Mouse (Mus musculus): ENCODE data around the gene Slc45a1. TPM values are rescaled to one million over a fixed set of nuclear protein-coding genes. Genes with fewer than 3 reads are reported as not detected.
A peak's percentile ranks its signal among the peaks of the same experiment; 100 is the strongest.
"Not testable (repeated sequence)": the region's sequence is repeated elsewhere in the genome, so short reads cannot be mapped to it uniquely, and the experiment has no call there.

Gene Slc45a1
- polyA plus RNA-seq, 1 experiment from 2014 or later = 20.7 TPM

DNA sequence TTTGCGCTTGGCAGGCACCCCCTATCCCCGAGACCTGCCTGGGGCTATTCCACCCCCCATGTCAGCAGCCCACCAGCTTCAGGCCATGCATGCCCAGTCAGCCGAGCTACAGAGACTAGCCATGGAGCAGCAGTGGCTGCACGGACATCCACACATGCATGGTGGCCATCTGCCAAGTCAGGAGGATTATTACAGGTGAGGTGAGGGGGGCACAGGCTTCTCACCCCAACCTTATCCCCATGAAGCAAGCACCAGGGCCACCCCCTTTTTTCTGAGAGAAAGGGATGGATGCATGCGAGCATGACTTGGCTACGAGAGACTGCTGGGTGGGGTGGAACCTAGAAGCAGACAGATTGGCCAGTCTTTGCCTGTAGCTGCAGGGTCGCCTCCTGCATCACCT is 33.0 kb downstream of the Slc45a1 start:
- Histone ChIP-seq H3K27me3 (no peaks in the 10 kb centered on the region), H3K4me2 (replicated peaks) (no peak overlapping the region), H3K4me1 (replicated peaks) (no peaks in the 10 kb centered on the region), H3K9me3 (no peaks in the 10 kb centered on the region), H3K36me3 (peaks cover 84% of the 10 kb centered on the region), H3K27ac (0 out of 2 replicates have a peak overlapping the region, but pooled peaks have one; percentile 5), H3K9ac (replicated peaks) (no peak overlapping the region), H3K4me3 (replicated peaks) (no peak overlapping the region)
- ATAC-seq = no peak
- WGBS = 89% methylated on average over 7 of the region's 7 CpGs

- H3K36me3 ChIP-seq = peaks cover 92% of the 10 kb centered on the region
- no peak for ATAC-seq
- H3K4me3 ChIP-seq (replicated peaks) = no peak overlapping the region
- H3K9me3 ChIP-seq = no peaks in the 10 kb centered on the region
- no peak overlapping the region for H3K4me2 ChIP-seq (replicated peaks)
- H3K27me3 ChIP-seq = no peaks in the 10 kb centered on the region
- no peak overlapping the region for H3K9ac ChIP-seq (replicated peaks)
- H3K4me1 ChIP-seq (replicated peaks) = no peaks in the 10 kb centered on the region
- H3K27ac ChIP-seq = no peak overlapping the region
- 92% methylated on average over 20 of the region's 20 CpGs for WGBS
Measured at GRCm38 (mm10) chr4:150616841-150617240, 35.1 kb downstream of the Slc45a1 start.

DNA sequence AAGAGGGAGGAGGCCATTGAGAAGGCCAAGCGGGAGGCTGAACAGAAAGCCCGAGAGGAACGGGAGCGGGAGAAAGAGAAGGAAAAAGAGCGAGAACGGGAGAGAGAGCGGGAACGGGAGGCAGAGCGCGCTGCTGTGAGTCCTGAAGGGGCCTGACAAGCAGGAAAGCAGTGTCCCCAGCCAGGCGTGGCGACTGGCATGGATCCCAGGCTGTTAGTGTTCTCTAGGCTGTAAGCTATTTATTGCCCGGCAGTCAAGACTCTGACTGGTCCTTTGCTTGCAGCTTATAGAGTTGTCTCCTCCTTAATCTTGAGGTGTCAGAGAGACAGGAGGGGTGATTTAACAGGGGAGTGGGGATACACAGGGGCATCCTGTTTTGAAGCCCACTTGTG is 35.9 kb downstream of the Slc45a1 start:
- ATAC-seq = no peak
- Histone ChIP-seq H3K4me1 (replicated peaks) (no peaks in the 10 kb centered on the region), H3K9me3 (no peaks in the 10 kb centered on the region), H3K4me3 (replicated peaks) (no peak overlapping the region), H3K36me3 (peaks cover 96% of the 10 kb centered on the region), H3K4me2 (replicated peaks) (no peak overlapping the region), H3K27ac (peak overlapping the region; percentile 35; the same call in 1 of the 2 replicates), H3K9ac (replicated peaks) (no peak overlapping the region), H3K27me3 (no peaks in the 10 kb centered on the region)
- 90% methylated on average over 13 of the region's 13 CpGs for WGBS

DNA sequence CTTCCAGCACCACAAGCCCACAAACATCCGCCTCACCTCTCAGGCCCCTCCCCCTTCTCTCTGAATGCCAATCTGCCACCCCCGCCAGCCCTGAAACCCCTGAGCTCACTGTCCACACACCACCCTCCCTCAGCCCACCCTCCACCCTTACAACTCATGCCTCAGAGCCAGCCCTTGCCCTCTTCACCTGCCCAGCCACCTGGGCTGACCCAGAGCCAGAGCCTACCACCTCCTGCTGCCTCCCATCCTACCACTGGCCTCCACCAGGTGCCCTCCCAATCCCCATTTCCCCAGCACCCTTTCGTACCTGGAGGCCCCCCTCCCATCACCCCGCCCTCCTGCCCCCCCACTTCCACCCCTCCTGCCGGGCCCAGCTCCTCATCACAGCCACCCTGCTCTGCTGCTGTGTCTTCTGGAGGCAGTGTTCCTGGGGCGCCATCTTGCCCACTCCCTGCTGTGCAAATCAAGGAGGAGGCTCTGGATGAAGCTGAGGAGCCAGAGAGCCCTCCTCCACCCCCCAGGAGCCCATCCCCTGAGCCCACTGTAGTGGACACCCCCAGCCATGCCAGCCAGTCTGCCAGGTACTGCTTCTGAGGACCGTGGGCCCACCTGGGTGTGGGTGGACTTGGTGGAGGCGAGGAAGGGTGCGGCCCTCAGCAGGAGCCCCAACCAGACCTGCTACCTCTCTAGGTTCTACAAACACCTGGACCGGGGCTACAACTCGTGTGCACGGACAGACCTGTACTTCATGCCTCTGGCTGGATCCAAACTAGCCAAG is 36.5 kb downstream of the Slc45a1 start:
- Histone ChIP-seq H3K9me3 (no peaks in the 10 kb centered on the region), H3K4me1 (replicated peaks) (no peaks in the 10 kb centered on the region), H3K36me3 (peaks cover 93% of the 10 kb centered on the region), H3K4me3 (replicated peaks) (no peak overlapping the region), H3K27ac (peak overlapping the region; percentile 35; the same call in 1 of the 2 replicates), H3K27me3 (no peaks in the 10 kb centered on the region), H3K9ac (replicated peaks) (no peak overlapping the region; the same call in 1 of the 2 replicates), H3K4me2 (replicated peaks) (no peak overlapping the region)
- WGBS = 93% methylated on average over 12 of the region's 12 CpGs
- ATAC-seq = no peak

- H3K9ac ChIP-seq (replicated peaks) = no peak overlapping the region
Measured at GRCm38 (mm10) chr4:150613715-150614114, 38.3 kb downstream of the Slc45a1 start.

GRCm38 (mm10) chr4:150608670-150609069 is 43.3 kb downstream of the Slc45a1 start:
- ATAC-seq = no peak
- H3K36me3 ChIP-seq = peaks cover 27% of the 10 kb centered on the region
- H3K4me2 ChIP-seq (replicated peaks) = no peak overlapping the region
- peaks cover 43% of the 10 kb centered on the region for H3K4me1 ChIP-seq (replicated peaks)
- H3K9me3 ChIP-seq = no peaks in the 10 kb centered on the region
- 97% methylated on average over 3 of the region's 3 CpGs for WGBS
- H3K4me3 ChIP-seq (replicated peaks) = no peak overlapping the region
- H3K9ac ChIP-seq (replicated peaks) = no peak overlapping the region
- no peaks in the 10 kb centered on the region for H3K27me3 ChIP-seq
- H3K27ac ChIP-seq = 0 out of 2 replicates have a peak overlapping the region, but pooled peaks have one; percentile 31

More at GRCm38 (mm10) chr4:150613715-150614114, 38.3 kb downstream of the Slc45a1 start:
- Histone ChIP-seq H3K27me3 (no peaks in the 10 kb centered on the region), H3K4me1 (replicated peaks) (no peaks in the 10 kb centered on the region), H3K4me3 (replicated peaks) (no peak overlapping the region), H3K9me3 (no peaks in the 10 kb centered on the region), H3K4me2 (replicated peaks) (no peak overlapping the region), H3K27ac (0 out of 2 replicates have a peak overlapping the region, but pooled peaks have one; percentile 3), H3K36me3 (peaks cover 77% of the 10 kb centered on the region)
- WGBS = 93% methylated on average over 7 of the region's 7 CpGs
- no peak for ATAC-seq

- peak overlapping the region; percentile 18; the same call in 1 of the 2 replicates for H3K4me2 ChIP-seq (replicated peaks)
- peak overlapping the region; percentile 7; the same call in 1 of the 2 replicates for H3K9ac ChIP-seq (replicated peaks)
- no peaks in the 10 kb centered on the region for H3K9me3 ChIP-seq
- 11% methylated on average over 3 of the region's 3 CpGs for WGBS
- H3K4me3 ChIP-seq (replicated peaks) = no peak overlapping the region
- H3K4me1 ChIP-seq (replicated peaks) = peaks cover 52% of the 10 kb centered on the region
- peaks cover 10% of the 10 kb centered on the region for H3K36me3 ChIP-seq
- no peaks in the 10 kb centered on the region for H3K27me3 ChIP-seq
- peak; percentile 81 for ATAC-seq
- H3K27ac ChIP-seq = peak overlapping the region; percentile 93
Measured at GRCm38 (mm10) chr4:150606449-150607161, 45.4 kb downstream of the Slc45a1 start.

DNA sequence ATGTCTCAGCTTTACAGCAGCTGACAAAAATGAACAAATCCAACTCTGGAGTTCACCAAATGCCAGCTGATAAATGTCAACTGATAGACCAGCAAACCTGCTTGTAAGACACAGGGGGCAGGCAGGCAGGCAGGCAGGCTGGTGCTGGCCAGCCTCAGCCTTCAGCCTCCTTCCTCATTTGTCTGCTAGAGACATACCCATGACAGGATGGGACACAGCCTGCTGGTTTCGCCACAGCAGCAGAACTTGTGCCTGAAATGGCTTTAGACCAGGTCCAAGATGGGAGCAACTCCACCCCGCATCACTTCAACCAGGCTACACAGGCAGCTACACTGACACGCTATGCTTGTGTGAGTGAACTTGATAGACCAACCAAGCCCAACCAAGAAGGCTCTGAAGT is 46.2 kb downstream of the Slc45a1 start:
- Histone ChIP-seq H3K4me1 (replicated peaks) (peaks cover 57% of the 10 kb centered on the region), H3K9me3 (no peaks in the 10 kb centered on the region), H3K27me3 (no peaks in the 10 kb centered on the region), H3K4me2 (replicated peaks) (0 out of 2 replicates have a peak overlapping the region, but pooled peaks have one; percentile 18), H3K9ac (replicated peaks) (0 out of 2 replicates have a peak overlapping the region, but pooled peaks have one; percentile 7), H3K36me3 (peaks cover 6% of the 10 kb centered on the region), H3K27ac (peak overlapping the region; percentile 93), H3K4me3 (replicated peaks) (no peak overlapping the region)
- WGBS = 75% methylated on average over 3 of the region's 3 CpGs
- no peak for ATAC-seq

DNA sequence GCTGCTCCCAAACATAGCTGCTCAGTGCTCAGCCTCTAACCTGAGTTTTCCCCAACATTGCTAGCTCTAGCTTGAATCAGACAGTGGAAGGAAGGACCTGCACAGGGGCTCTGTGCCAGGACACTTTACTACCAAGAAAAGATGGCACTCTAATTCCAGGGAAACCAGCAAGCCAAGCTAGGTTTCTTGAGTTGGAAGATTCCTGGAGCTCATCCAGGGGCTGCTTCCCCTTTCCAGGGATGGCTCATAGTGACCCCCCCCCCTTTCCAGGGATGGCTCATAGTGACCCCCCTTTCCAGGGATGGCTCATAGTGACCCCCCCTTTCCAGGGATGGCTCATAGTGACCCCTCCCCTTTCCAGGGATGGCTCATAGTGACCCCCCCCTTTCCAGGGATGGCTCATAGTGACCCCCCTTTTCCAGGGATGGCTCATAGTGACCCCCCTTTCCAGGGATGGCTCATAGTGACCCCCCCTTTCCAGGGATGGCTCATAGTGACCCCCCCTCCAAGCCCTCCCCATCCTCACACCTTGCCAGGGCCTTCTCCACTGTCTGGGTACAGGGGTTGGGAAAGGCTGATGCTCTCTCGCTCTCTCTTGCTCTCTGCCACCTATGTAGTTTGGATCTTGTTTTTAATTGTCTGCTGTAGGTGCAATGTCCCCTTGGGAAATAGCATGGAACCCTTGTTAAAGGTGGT is 48.5 kb downstream of the Slc45a1 start:
- H3K4me2 ChIP-seq (replicated peaks) = no peak overlapping the region
- no peaks in the 10 kb centered on the region for H3K9me3 ChIP-seq
- H3K4me3 ChIP-seq (replicated peaks) = no peak overlapping the region
- H3K27ac ChIP-seq = peak overlapping the region; percentile 3
- ATAC-seq = no peak
- no peaks in the 10 kb centered on the region for H3K27me3 ChIP-seq
- H3K9ac ChIP-seq (replicated peaks) = no peak overlapping the region
- WGBS = 91% methylated on average over 1 of the region's 1 CpGs
- peaks cover 67% of the 10 kb centered on the region for H3K4me1 ChIP-seq (replicated peaks)
- H3K36me3 ChIP-seq = 0 out of 2 replicates have a peak, but pooled peaks cover 4% of the 10 kb centered on the region

GRCm38 (mm10) chr4:150601489-150601888 is 50.5 kb downstream of the Slc45a1 start:
- Histone ChIP-seq H3K4me1 (replicated peaks) (peaks cover 52% of the 10 kb centered on the region), H3K27ac (peak overlapping the region; percentile 49)

GRCm38 (mm10) chr4:150600503-150600902 is 51.5 kb downstream of the Slc45a1 start:
- peaks cover 42% of the 10 kb centered on the region for H3K4me1 ChIP-seq (replicated peaks)
- H3K27me3 ChIP-seq; H3K4me2 ChIP-seq (replicated peaks): not testable (repeated sequence)

More at GRCm38 (mm10) chr4:150601489-150601888, 50.5 kb downstream of the Slc45a1 start:
- WGBS = 63% methylated on average over 10 of the region's 10 CpGs
- Histone ChIP-seq H3K4me3 (replicated peaks) (no peak overlapping the region), H3K9ac (replicated peaks) (no peak overlapping the region), H3K36me3 (0 out of 2 replicates have a peak, but pooled peaks cover 4% of the 10 kb centered on the region), H3K4me2 (replicated peaks) (no peak overlapping the region), H3K9me3 (no peaks in the 10 kb centered on the region), H3K27me3 (no peaks in the 10 kb centered on the region)
- no peak for ATAC-seq

More at GRCm38 (mm10) chr4:150600503-150600902, 51.5 kb downstream of the Slc45a1 start:
- not testable (repeated sequence) for H3K4me3 ChIP-seq (replicated peaks); H3K9me3 ChIP-seq; H3K9ac ChIP-seq (replicated peaks); ATAC-seq; H3K36me3 ChIP-seq
- peak overlapping the region; percentile 16; the same call in 1 of the 2 replicates for H3K27ac ChIP-seq
- WGBS = 96% methylated on average over 2 of the region's 2 CpGs

Data from midbrain, embryonic 13.5 days (tissue).